21 mouse cellular contexts compared by ENCODE assay signal in genomic region chr3:105130228-105130627, GRCm38 (mm10).
"Had no signal": no experiment of that assay in that cellular context is flagged by ENCODE, and none has a peak within 500 bp of the region (broad histone marks: within the 10 kb centered on the region; RNA-seq: fewer than 3 reads in every experiment).

No protein-coding gene starts in this region.

- ATAC-seq: liver, postnatal 0 days; lung, postnatal 0 days; midbrain, embryonic 13.5 days; midbrain, embryonic 15.5 days had no signal

- H3K36me3 ChIP-seq: liver, embryonic 15.5 days; lung, embryonic 15.5 days; midbrain, embryonic 13.5 days; midbrain, embryonic 15.5 days; neural tube, embryonic 13.5 days; neural tube, embryonic 15.5 days had no signal

- H3K27ac ChIP-seq: liver, embryonic 15.5 days; lung, embryonic 15.5 days; macrophage; midbrain, embryonic 13.5 days; midbrain, embryonic 15.5 days; neural tube, embryonic 13.5 days; neural tube, embryonic 15.5 days had no signal

- DNase-seq: liver, postnatal 0 days; lung, adult 2 months; lung, postnatal 14 days; lung, postnatal 36 days; retina, postnatal 1 day; right cerebral cortex, adult 18-20 months; right cerebral cortex, postnatal 25 days; right cerebral cortex, postnatal 4 days; spleen, adult 18-20 months; thymus, adult 18-20 months; thymus, postnatal 14 days; thymus, postnatal 36 days had no signal

- H3K27me3 ChIP-seq: liver, embryonic 15.5 days; lung, embryonic 15.5 days; midbrain, embryonic 13.5 days; midbrain, embryonic 15.5 days; neural tube, embryonic 13.5 days; neural tube, embryonic 15.5 days had no signal

- H3K9me3 ChIP-seq: liver, embryonic 15.5 days; lung, embryonic 15.5 days; midbrain, embryonic 13.5 days; midbrain, embryonic 15.5 days; neural tube, embryonic 15.5 days had no signal

- H3K4me1 ChIP-seq: liver, embryonic 15.5 days; midbrain, embryonic 15.5 days had no signal

- H3K4me3 ChIP-seq: liver, embryonic 15.5 days; lung, embryonic 15.5 days; midbrain, embryonic 13.5 days; midbrain, embryonic 15.5 days; myocyte; neural tube, embryonic 13.5 days; neural tube, embryonic 15.5 days had no signal

- H3K9ac ChIP-seq: liver, embryonic 15.5 days; liver, postnatal 0 days; lung, embryonic 15.5 days; midbrain, embryonic 13.5 days; midbrain, embryonic 15.5 days; neural tube, embryonic 13.5 days; neural tube, embryonic 15.5 days had no signal
